In genomic region chr10:71343130-71343529, GRCm38 (mm10) we compare ENCODE assay signal across 13 mouse cellular contexts. TPM values are rescaled to one million over a fixed set of nuclear protein-coding genes. Genes with fewer than 3 reads are reported as not detected.
DNase-seq lines count a peak whose midpoint lies in the region; ATAC-seq and TF ChIP-seq lines count a peak whose summit lies in the region.
"Had no signal": no experiment of that assay in that cellular context is flagged by ENCODE, and none has a peak within 500 bp of the region (broad histone marks: within the 10 kb centered on the region; RNA-seq: fewer than 3 reads in every experiment).

No protein-coding gene starts in this region.

- TF ChIP-seq EP300 in liver, embryonic 14.5 days (IDR thresholded peaks at IDR 0.05; ENCODE audit: low read depth) = no peak

- no peak for ATAC-seq in forebrain, embryonic 12.5 days (ENCODE audit: low FRiP score)
- ATAC-seq in forebrain, embryonic 16.5 days = no peak
- no peak for ATAC-seq in liver, embryonic 14.5 days (ENCODE audit: insufficient read depth)

- TF ChIP-seq CTCF in layer of hippocampus, adult 2 months (conservative IDR thresholded peaks at IDR 0.05) = no peak
- TF ChIP-seq CTCF in liver, embryonic 14.5 days (IDR thresholded peaks at IDR 0.05; ENCODE audit: low read depth) = no peak

- H3K4me2 ChIP-seq in forebrain, embryonic 12.5 days = peak overlapping the region; percentile 55; the same call in 1 of the 2 replicates
- no peak overlapping the region for H3K4me2 ChIP-seq in forebrain, embryonic 16.5 days (ENCODE audit: low read length)
- H3K4me2 ChIP-seq in liver, embryonic 14.5 days (ENCODE audit: low read depth) = peak overlapping the region; percentile 79

- H3K4me1 ChIP-seq in forebrain, embryonic 12.5 days = peaks cover 24% of the 10 kb centered on the region
- peaks cover 33% of the 10 kb centered on the region for H3K4me1 ChIP-seq in forebrain, embryonic 16.5 days (replicated peaks; ENCODE audit: control insufficient read depth, insufficient read depth, low read length)
- H3K4me1 ChIP-seq in liver, embryonic 14.5 days (replicated peaks; ENCODE audit: control insufficient read depth in 2 of 2, insufficient read depth in 2 of 2, low read length in 1 of 2) = peaks cover 13 to 33% of the 10 kb centered on the region in 2 experiments

- H3K9ac ChIP-seq in forebrain, embryonic 12.5 days = no peak overlapping the region
- no peak overlapping the region for H3K9ac ChIP-seq in forebrain, embryonic 16.5 days (replicated peaks; ENCODE audit: low read depth, low read length)
- peak overlapping the region; percentile 83; the same call in 1 of the 2 replicates for H3K9ac ChIP-seq in liver, embryonic 14.5 days (replicated peaks)

- no peaks in the 10 kb centered on the region for H3K27me3 ChIP-seq in forebrain, embryonic 12.5 days
- H3K27me3 ChIP-seq in forebrain, embryonic 16.5 days (replicated peaks; ENCODE audit: control insufficient read depth, insufficient read depth, low read length) = no peaks in the 10 kb centered on the region
- no peaks in the 10 kb centered on the region for H3K27me3 ChIP-seq in liver, embryonic 14.5 days (ENCODE audit: control insufficient read depth, insufficient read depth, low read length)

- 82% methylated on average over 3 of the region's 3 CpGs for WGBS in forebrain, embryonic 12.5 days
- WGBS in forebrain, embryonic 16.5 days = 85% methylated on average over 3 of the region's 3 CpGs
- 63% methylated on average over 3 of the region's 3 CpGs for WGBS in liver, embryonic 14.5 days (ENCODE audit: insufficient replicate concordance)

- no peak overlapping the region for H3K27ac ChIP-seq in forebrain, embryonic 12.5 days
- no peak overlapping the region for H3K27ac ChIP-seq in forebrain, embryonic 16.5 days (ENCODE audit: low read length)
- H3K27ac ChIP-seq in layer of hippocampus, adult 2 months = peak overlapping the region; percentile 29; the same call in 1 of the 2 replicates
- no peak overlapping the region for H3K27ac ChIP-seq in liver, embryonic 14.5 days
- H3K27ac ChIP-seq: kidney, postnatal 0 days had no signal

- H3K9me3 ChIP-seq in forebrain, embryonic 12.5 days = no peaks in the 10 kb centered on the region
- H3K9me3 ChIP-seq in forebrain, embryonic 16.5 days (ENCODE audit: control insufficient read depth, low read length) = no peaks in the 10 kb centered on the region
- no peaks in the 10 kb centered on the region for H3K9me3 ChIP-seq in liver, embryonic 14.5 days (ENCODE audit: control insufficient read depth, low read length)
- H3K9me3 ChIP-seq: G1E had no signal

- no peak for DNase-seq in layer of hippocampus, adult 2 months (ENCODE audit: low spot score in 2 of 2)
- DNase-seq in layer of hippocampus, adult 9-10 months (ENCODE audit: low spot score) = no peak
- peak; percentile 35 for DNase-seq in adipocyte (ENCODE audit: low spot score)
- no peak for DNase-seq in liver, embryonic 14.5 days (ENCODE audit: low read depth in 3 of 3, low spot score in 3 of 3)
- DNase-seq in adrenal gland, postnatal 4 days (ENCODE audit: low spot score in 2 of 2) = no peak
- no peak for DNase-seq in left cerebral cortex, adult 9 months (ENCODE audit: low spot score in 2 of 2)
- DNase-seq: adrenal gland, postnatal 14 days; gastrocnemius, postnatal 36 days; lung, postnatal 14 days had no signal

- no peaks in the 10 kb centered on the region for H3K36me3 ChIP-seq in forebrain, embryonic 12.5 days (replicated peaks)
- no peaks in the 10 kb centered on the region for H3K36me3 ChIP-seq in forebrain, embryonic 16.5 days (ENCODE audit: control insufficient read depth, insufficient read depth)
- H3K36me3 ChIP-seq in liver, embryonic 14.5 days (replicated peaks; ENCODE audit: control insufficient read depth, insufficient read depth, low read depth) = no peaks in the 10 kb centered on the region

- H3K4me3 ChIP-seq in forebrain, embryonic 12.5 days (replicated peaks) = no peak overlapping the region
- no peak overlapping the region for H3K4me3 ChIP-seq in forebrain, embryonic 16.5 days (replicated peaks; ENCODE audit: low read length)
- H3K4me3 ChIP-seq in layer of hippocampus, adult 2 months = peak overlapping the region; percentile 99
- peak overlapping the region in 1 of 2 experiments; percentile 74; a peak in 2 of 4 replicates for H3K4me3 ChIP-seq in liver, embryonic 14.5 days (ENCODE audit: insufficient read depth in 1 of 2, low read depth in 2 of 2, low read length in 2 of 2)

RNA-seq across cellular contexts. Expression of gene Cisd1, which starts 1.6 kb away (rescaled TPM):
- 160 and 169 TPM in 2 replicates for polyA plus RNA-seq in forebrain, embryonic 12.5 days (2016; fragmentation: Nextera tagmentation; extraction: Ambion mirVana)
- polyA plus RNA-seq in forebrain, embryonic 16.5 days (2015; fragmentation: Nextera tagmentation; extraction: Ambion mirVana) = 242 and 252 TPM in 2 replicates
- total RNA-seq in layer of hippocampus, adult 2 months (2021) = 100 to 1,000 TPM; 121 to 136 TPM
- polyA plus RNA-seq in liver, embryonic 14.5 days (2012; rRNA removed) = 17.3 and 29.9 TPM in 2 replicates
- 78.2 and 80.2 TPM in 2 replicates for polyA plus RNA-seq in liver, embryonic 14.5 days (2014; fragmentation: Nextera tagmentation; extraction: Ambion mirVana)
- 10 to 100 TPM; 47.8 to 55.9 TPM for total RNA-seq in adrenal gland, postnatal 4 days (2021)

RNA-seq across cellular contexts. Expression of gene Ipmk, which starts 4.4 kb away (rescaled TPM):
- polyA plus RNA-seq in forebrain, embryonic 12.5 days (2016; fragmentation: Nextera tagmentation; extraction: Ambion mirVana) = 24.8 and 25.9 TPM in 2 replicates
- polyA plus RNA-seq in forebrain, embryonic 16.5 days (2015; fragmentation: Nextera tagmentation; extraction: Ambion mirVana) = 18.8 and 20.1 TPM in 2 replicates
- 10 to 100 TPM; 39.0 to 40.5 TPM for total RNA-seq in layer of hippocampus, adult 2 months (2021)
- 3.0 and 5.1 TPM in 2 replicates for polyA plus RNA-seq in liver, embryonic 14.5 days (2012; rRNA removed)
- polyA plus RNA-seq in liver, embryonic 14.5 days (2014; fragmentation: Nextera tagmentation; extraction: Ambion mirVana) = 7.9 and 9.5 TPM in 2 replicates
- total RNA-seq in adrenal gland, postnatal 4 days (2021) = 10 to 100 TPM; 19.9 to 21.5 TPM

RNA-seq across cellular contexts. Expression of gene Ube2d1, which starts 58.1 kb away (rescaled TPM):
- polyA plus RNA-seq in forebrain, embryonic 12.5 days (2016; fragmentation: Nextera tagmentation; extraction: Ambion mirVana) = 136 and 153 TPM in 2 replicates
- polyA plus RNA-seq in forebrain, embryonic 16.5 days (2015; fragmentation: Nextera tagmentation; extraction: Ambion mirVana) = 186 and 198 TPM in 2 replicates
- total RNA-seq in layer of hippocampus, adult 2 months (2021) = 10 to 100 TPM; 52.8 to 54.0 TPM
- 6.9 and 7.3 TPM in 2 replicates for polyA plus RNA-seq in liver, embryonic 14.5 days (2012; rRNA removed)
- polyA plus RNA-seq in liver, embryonic 14.5 days (2014; fragmentation: Nextera tagmentation; extraction: Ambion mirVana) = 6.8 and 7.0 TPM in 2 replicates
- total RNA-seq in adrenal gland, postnatal 4 days (2021) = 10 to 100 TPM; 23.6 to 30.3 TPM
- polyA plus RNA-seq: G1E had no signal

Comparison
In these comparisons a context has a peak if more than half of its experiments do, and no peak if none do; other contexts are left out.
1. RNA of gene Ube2d1, which starts 58.1 kb away (polyA plus RNA-seq): 186 to 198 TPM in forebrain, embryonic 16.5 days and 136 to 153 TPM in forebrain, embryonic 12.5 days; 6.8 to 7.3 TPM in liver, embryonic 14.5 days; every median in the first group is over 10 times any median in the second.